8 mouse cellular contexts compared by ENCODE assay signal in the genomic region with DNA sequence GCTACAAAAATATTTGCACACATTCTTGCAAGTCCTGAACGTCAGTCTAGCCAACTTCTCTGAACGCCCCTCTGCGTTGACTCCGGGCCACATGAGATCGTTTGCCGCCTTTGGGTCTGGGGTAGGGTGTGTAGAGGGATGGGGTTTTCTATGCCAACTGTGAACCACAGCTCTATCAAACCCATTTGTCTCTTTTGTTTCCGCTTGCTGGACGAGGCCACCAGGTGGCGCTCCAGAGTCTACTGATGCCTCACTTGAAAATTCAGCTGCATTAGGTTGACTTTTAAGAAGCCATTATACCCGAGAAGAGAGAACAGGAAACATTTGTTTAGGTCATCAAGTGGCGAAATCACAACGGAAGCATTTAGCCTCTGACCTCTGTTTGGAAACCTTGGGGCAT. TPM values are rescaled to one million over a fixed set of nuclear protein-coding genes. Genes with fewer than 3 reads are reported as not detected.
DNase-seq lines count a peak whose midpoint lies in the region; ATAC-seq and TF ChIP-seq lines count a peak whose summit lies in the region.

No protein-coding gene starts in this region.

- TF ChIP-seq RAD21 in MEL (IDR thresholded peaks at IDR 0.05; ENCODE audit: low read depth, low read length) = peak; percentile 70

- H3K4me3 ChIP-seq in MEL (ENCODE audit: control insufficient read depth in 1 of 2, insufficient read depth in 1 of 2, low read depth in 2 of 2, low read length in 2 of 2) = no peak overlapping the region
- no peak overlapping the region for H3K4me3 ChIP-seq in embryonic facial prominence, embryonic 13.5 days
- H3K4me3 ChIP-seq in midbrain, embryonic 13.5 days (replicated peaks) = no peak overlapping the region
- no peak overlapping the region for H3K4me3 ChIP-seq in small intestine, adult 2 months (ENCODE audit: low read depth, low read length)

- peak; percentile 76 to 86 (median 83) for TF ChIP-seq CTCF in MEL (IDR thresholded peaks at IDR 0.05 in 2 of 3, conservative IDR thresholded peaks at IDR 0.05 in 1 of 3; ENCODE audit: control insufficient read depth in 1 of 3, insufficient read depth in 1 of 3, low read depth in 2 of 3, low read length in 3 of 3, poor library complexity in 1 of 3, severe bottlenecking in 1 of 3)
- TF ChIP-seq CTCF in small intestine, adult 2 months (IDR thresholded peaks at IDR 0.05; ENCODE audit: extremely low read depth, insufficient read length, insufficient replicate concordance, low read depth, low read length) = peak; percentile 93; the same call in 1 of the 2 replicates

- H3K4me1 ChIP-seq in MEL (ENCODE audit: control insufficient read depth in 1 of 2, insufficient read depth in 2 of 2, low read length in 2 of 2) = peaks cover 0 to 6% of the 10 kb centered on the region in 2 experiments; a peak in 2 of 4 replicates
- no peaks in the 10 kb centered on the region for H3K4me1 ChIP-seq in embryonic facial prominence, embryonic 13.5 days
- no peaks in the 10 kb centered on the region for H3K4me1 ChIP-seq in midbrain, embryonic 13.5 days (replicated peaks)
- no peaks in the 10 kb centered on the region for H3K4me1 ChIP-seq in small intestine, adult 2 months (ENCODE audit: control insufficient read depth, insufficient read depth, insufficient read length, low read length)

- peak; percentile 81 for DNase-seq in MEL (ENCODE audit: low read depth, low spot score)
- DNase-seq in adrenal gland, postnatal 25 days = peak; percentile 84
- DNase-seq in heart, postnatal 10 days = peak; percentile 67 to 87
- DNase-seq in left cerebral cortex, adult 18-20 months (ENCODE audit: low spot score in 2 of 2) = peak; percentile 83 to 88

- H3K79me2 ChIP-seq in MEL (ENCODE audit: control insufficient read depth, insufficient read depth, low read length, poor library complexity) = no peaks in the 10 kb centered on the region

- H3K9ac ChIP-seq in MEL (ENCODE audit: control insufficient read depth, low read depth, low read length, poor library complexity, severe bottlenecking) = no peak overlapping the region
- H3K9ac ChIP-seq in embryonic facial prominence, embryonic 13.5 days = no peak overlapping the region
- no peak overlapping the region for H3K9ac ChIP-seq in midbrain, embryonic 13.5 days (replicated peaks)

- H3K9me3 ChIP-seq in MEL (replicated peaks; ENCODE audit: insufficient read depth, low read length) = no peaks in the 10 kb centered on the region
- no peaks in the 10 kb centered on the region for H3K9me3 ChIP-seq in embryonic facial prominence, embryonic 13.5 days
- H3K9me3 ChIP-seq in midbrain, embryonic 13.5 days = no peaks in the 10 kb centered on the region

- no peak overlapping the region for H3K27ac ChIP-seq in MEL (ENCODE audit: control insufficient read depth, low read depth, low read length)
- no peak overlapping the region for H3K27ac ChIP-seq in embryonic facial prominence, embryonic 13.5 days
- H3K27ac ChIP-seq in midbrain, embryonic 13.5 days = no peak overlapping the region
- no peak overlapping the region for H3K27ac ChIP-seq in small intestine, adult 2 months (ENCODE audit: insufficient read depth, low read depth, low read length)

- 5% methylated on average over 12 of the region's 12 CpGs for WGBS in embryonic facial prominence, embryonic 13.5 days
- WGBS in midbrain, embryonic 13.5 days = 6% methylated on average over 12 of the region's 12 CpGs
- WGBS in small intestine, adult 2 months = 5% methylated on average over 12 of the region's 12 CpGs

- 0 out of 2 replicates have a peak overlapping the region, but pooled peaks have one; percentile 5 for H3K4me2 ChIP-seq in embryonic facial prominence, embryonic 13.5 days
- H3K4me2 ChIP-seq in midbrain, embryonic 13.5 days (replicated peaks) = no peak overlapping the region

- H3K36me3 ChIP-seq in MEL (ENCODE audit: control insufficient read depth in 1 of 2, insufficient read depth in 2 of 2, low read length in 2 of 2) = peaks cover 0 to 4% of the 10 kb centered on the region in 2 experiments; a peak in 1 of 4 replicates
- no peaks in the 10 kb centered on the region for H3K36me3 ChIP-seq in embryonic facial prominence, embryonic 13.5 days
- no peaks in the 10 kb centered on the region for H3K36me3 ChIP-seq in midbrain, embryonic 13.5 days
- H3K36me3 ChIP-seq in small intestine, adult 2 months (ENCODE audit: control insufficient read depth, insufficient read depth, low read length) = no peaks in the 10 kb centered on the region

- no peak for TF ChIP-seq EP300 in MEL (IDR thresholded peaks at IDR 0.05; ENCODE audit: low read depth in 1 of 2, low read length in 2 of 2)

- TF ChIP-seq POLR2A in MEL (IDR thresholded peaks at IDR 0.05; ENCODE audit: control insufficient read depth in 1 of 2, insufficient read depth in 1 of 2, low read depth in 1 of 2, low read length in 2 of 2, poor library complexity in 1 of 2) = no peak
- no peak for TF ChIP-seq POLR2A in small intestine, adult 2 months (IDR thresholded peaks at IDR 0.05; ENCODE audit: low read depth, low read length)

- peaks cover 0 to 2% of the 10 kb centered on the region in 2 experiments; a peak in 1 of 4 replicates for H3K27me3 ChIP-seq in MEL (ENCODE audit: control insufficient read depth in 1 of 2, insufficient read depth in 2 of 2, low read length in 2 of 2)
- no peaks in the 10 kb centered on the region for H3K27me3 ChIP-seq in embryonic facial prominence, embryonic 13.5 days
- H3K27me3 ChIP-seq in midbrain, embryonic 13.5 days = peaks cover 8% of the 10 kb centered on the region; the same call in 1 of the 2 replicates
- H3K27me3 ChIP-seq in small intestine, adult 2 months (ENCODE audit: control insufficient read depth, insufficient read depth, low read length) = no peaks in the 10 kb centered on the region

- intact Hi-C loops in heart, postnatal 10 days (cut with DNase I) = loop anchor here (1.0 to 5.0 kb wide), 3 partner anchors 102 to 193 kb away; no protein-coding TSS in a partner anchor

- no peak for ATAC-seq in embryonic facial prominence, embryonic 13.5 days (ENCODE audit: insufficient number of reproducible peaks, insufficient read depth, low FRiP score, low TSS enrichment, low read depth)
- peak; percentile 67; the same call in 1 of the 2 replicates for ATAC-seq in midbrain, embryonic 13.5 days
- no peak for ATAC-seq in inflammation-experienced regulatory T-cells, adult 6 months

TF ChIP-seq in MEL, 35 proteins besides CTCF, POLR2A, EP300 and RAD21:
- TF ChIP-seq ZC3H11A (IDR thresholded peaks at IDR 0.05; ENCODE audit: low read depth, low read length) (peak; percentile 57), SMC3 (IDR thresholded peaks at IDR 0.05; ENCODE audit: low read depth, low read length) (peak; percentile 89), SIN3A (IDR thresholded peaks at IDR 0.05; ENCODE audit: low read length) (no peak), ZKSCAN1 (IDR thresholded peaks at IDR 0.05; ENCODE audit: low read depth, low read length) (no peak), MAZ (IDR thresholded peaks at IDR 0.05; ENCODE audit: low read depth, low read length) (no peak)

RNA-seq across cellular contexts. Expression of gene Hspa8, which starts 33.8 kb away (rescaled TPM):
- total RNA-seq in MEL (2012; rRNA removed) = 2,632 and 5,439 TPM in 2 replicates
- 1,000 to 10,000 TPM in 1 of 2 experiments, 100 to 1,000 TPM in 1; 418 to 3,011 TPM for polyA plus RNA-seq in MEL (2012; ENCODE audit: insufficient read depth in 1 of 2, insufficient read length in 2 of 2, low read depth in 1 of 2, low replicate concordance in 2 of 2, missing spikeins in 1 of 2)
- 1,395 and 2,721 TPM in 2 replicates for total RNA-seq in adrenal gland, postnatal 25 days (2021)
- polyA plus RNA-seq in embryonic facial prominence, embryonic 13.5 days (2015; fragmentation: Nextera tagmentation; extraction: Ambion mirVana) = 2,195 and 2,229 TPM in 2 replicates
- total RNA-seq in heart, postnatal 10 days (2021) = 1,000 to 10,000 TPM; 1,111 to 1,159 TPM
- 1,000 to 10,000 TPM; 2,352 to 2,482 TPM for total RNA-seq in left cerebral cortex, adult 18-20 months (2021)
- 2,863 and 3,076 TPM in 2 replicates for polyA plus RNA-seq in midbrain, embryonic 13.5 days (2015; fragmentation: Nextera tagmentation; extraction: Ambion mirVana)
- 685 and 816 TPM in 2 replicates for polyA plus RNA-seq in small intestine, adult 2 months (2012; rRNA removed)
- 1,000 to 10,000 TPM; 2,551 to 3,273 (median 2,898) TPM for polyA plus RNA-seq in inflammation-experienced regulatory T-cells, adult 6 months (2017; shearing (Covaris generic))

RNA-seq across cellular contexts. Expression of gene Bsx, which starts 39.4 kb away (rescaled TPM):
- total RNA-seq in MEL (2012; rRNA removed) = not detected in 2 replicates
- polyA plus RNA-seq in MEL (2012; ENCODE audit: insufficient read depth in 1 of 2, insufficient read length in 2 of 2, low read depth in 1 of 2, low replicate concordance in 2 of 2, missing spikeins in 1 of 2) = not detected
- total RNA-seq in adrenal gland, postnatal 25 days (2021) = not detected in 2 replicates
- not detected in 2 replicates for polyA plus RNA-seq in embryonic facial prominence, embryonic 13.5 days (2015; fragmentation: Nextera tagmentation; extraction: Ambion mirVana)
- total RNA-seq in heart, postnatal 10 days (2021) = not detected
- not detected for total RNA-seq in left cerebral cortex, adult 18-20 months (2021)
- 2.7 and 4.1 TPM in 2 replicates for polyA plus RNA-seq in midbrain, embryonic 13.5 days (2015; fragmentation: Nextera tagmentation; extraction: Ambion mirVana)
- not detected in 2 replicates for polyA plus RNA-seq in small intestine, adult 2 months (2012; rRNA removed)
- not detected for polyA plus RNA-seq in inflammation-experienced regulatory T-cells, adult 6 months (2017; shearing (Covaris generic))
